In genomic region chr10:111297631-111298030, GRCm38 (mm10) we compare ENCODE assay signal across 8 mouse cellular contexts. TPM values are rescaled to one million over a fixed set of nuclear protein-coding genes. Genes with fewer than 3 reads are reported as not detected.
DNase-seq lines count a peak whose midpoint lies in the region; ATAC-seq and TF ChIP-seq lines count a peak whose summit lies in the region.

No protein-coding gene starts in this region.

- no peak overlapping the region for H3K9ac ChIP-seq in forebrain, postnatal 0 days
- H3K9ac ChIP-seq in liver, embryonic 15.5 days: no peak overlapping the region

- no peak for DNase-seq in heart, embryonic 10.5 days (ENCODE audit: low spot score)
- no peak for DNase-seq in heart, adult 18-20 months
- no peak for DNase-seq in forebrain, postnatal 0 days
- no peak for DNase-seq in frontal cortex, postnatal 36 days (ENCODE audit: low spot score in 2 of 2)
- no peak for DNase-seq in natural killer cell, adult 2 months (ENCODE audit: low spot score in 2 of 2)

- H3K4me1 ChIP-seq in heart, embryonic 10.5 days: 0 out of 2 replicates have a peak, but pooled peaks cover 4% of the 10 kb centered on the region
- peaks cover 20% of the 10 kb centered on the region for H3K4me1 ChIP-seq in E14TG2a.4 (replicated peaks; ENCODE audit: low read depth, low read length)
- no peaks in the 10 kb centered on the region for H3K4me1 ChIP-seq in forebrain, postnatal 0 days (ENCODE audit: insufficient read depth)
- peaks cover 23% of the 10 kb centered on the region for H3K4me1 ChIP-seq in liver, embryonic 15.5 days (replicated peaks)

- no peaks in the 10 kb centered on the region for H3K9me3 ChIP-seq in heart, embryonic 10.5 days
- H3K9me3 ChIP-seq in E14TG2a.4 (ENCODE audit: low read length): no peaks in the 10 kb centered on the region
- no peaks in the 10 kb centered on the region for H3K9me3 ChIP-seq in forebrain, postnatal 0 days (ENCODE audit: low read length)
- H3K9me3 ChIP-seq in liver, embryonic 15.5 days (replicated peaks): no peaks in the 10 kb centered on the region

- no peak for ATAC-seq in forebrain, postnatal 0 days
- no peak for ATAC-seq in liver, embryonic 15.5 days (ENCODE audit: insufficient read depth)
- no peak for ATAC-seq in cerebellum, adult (ENCODE audit: insufficient number of reproducible peaks, low FRiP score, low TSS enrichment)

- no peaks in the 10 kb centered on the region for H3K27me3 ChIP-seq in heart, embryonic 10.5 days (ENCODE audit: insufficient read depth, poor library complexity, severe bottlenecking)
- no peaks in the 10 kb centered on the region for H3K27me3 ChIP-seq in E14TG2a.4 (ENCODE audit: insufficient read depth, low read length)
- H3K27me3 ChIP-seq in forebrain, postnatal 0 days (ENCODE audit: insufficient read depth, low read length): no peaks in the 10 kb centered on the region
- H3K27me3 ChIP-seq in liver, embryonic 15.5 days: no peaks in the 10 kb centered on the region

- peak overlapping the region; percentile 60; the same call in 1 of the 2 replicates for H3K4me2 ChIP-seq in forebrain, postnatal 0 days (ENCODE audit: low read depth)
- peak overlapping the region; percentile 89 for H3K4me2 ChIP-seq in liver, embryonic 15.5 days

- peak overlapping the region; percentile 87 for H3K4me3 ChIP-seq in heart, embryonic 10.5 days
- H3K4me3 ChIP-seq in E14TG2a.4 (replicated peaks; ENCODE audit: low read length): peak overlapping the region; percentile 91
- H3K4me3 ChIP-seq in forebrain, postnatal 0 days (ENCODE audit: low read depth, low read length): peak overlapping the region; percentile 72
- H3K4me3 ChIP-seq in liver, embryonic 15.5 days (replicated peaks): peak overlapping the region; percentile 81

- TF ChIP-seq CTCF in E14TG2a.4 (conservative IDR thresholded peaks at IDR 0.05; ENCODE audit: low read length): no peak
- no peak for TF ChIP-seq CTCF in forebrain, postnatal 0 days (IDR thresholded peaks at IDR 0.05; ENCODE audit: low read depth)

- H3K36me3 ChIP-seq in heart, embryonic 10.5 days: peaks cover 4% of the 10 kb centered on the region; the same call in 1 of the 2 replicates
- H3K36me3 ChIP-seq in E14TG2a.4 (ENCODE audit: insufficient read depth, low read length): peaks cover 16% of the 10 kb centered on the region
- peaks cover 4% of the 10 kb centered on the region; the same call in 1 of the 2 replicates for H3K36me3 ChIP-seq in forebrain, postnatal 0 days (ENCODE audit: insufficient read depth)
- peaks cover 3% of the 10 kb centered on the region; the same call in 1 of the 2 replicates for H3K36me3 ChIP-seq in liver, embryonic 15.5 days (replicated peaks)

- 0 out of 2 replicates have a peak overlapping the region, but pooled peaks have one; percentile 91 for H3K27ac ChIP-seq in heart, embryonic 10.5 days
- no peak overlapping the region for H3K27ac ChIP-seq in forebrain, postnatal 0 days (ENCODE audit: low read depth, low read length)
- H3K27ac ChIP-seq in liver, embryonic 15.5 days (replicated peaks): no peak overlapping the region

- 43% methylated on average over 6 of the region's 6 CpGs for WGBS in heart, embryonic 10.5 days
- WGBS in forebrain, postnatal 0 days: 46% methylated on average over 6 of the region's 6 CpGs
- 23% methylated on average over 6 of the region's 6 CpGs for WGBS in liver, embryonic 15.5 days (ENCODE audit: insufficient replicate concordance)

RNA-seq across cellular contexts. Expression of gene Bbs10, which starts 0.8 kb away (rescaled TPM):
- polyA plus RNA-seq in heart, embryonic 10.5 days (2016; fragmentation: Nextera tagmentation; extraction: Ambion mirVana): 5.1 and 5.9 TPM in 2 replicates
- total RNA-seq in heart, adult 18-20 months (2021): 1 to 10 TPM; 2.8 to 3.1 TPM
- total RNA-seq in forebrain, postnatal 0 days (2014; rRNA removed): 4.4 and 4.8 TPM in 2 replicates
- 1.5 and 2.1 TPM in 2 replicates for polyA plus RNA-seq in forebrain, postnatal 0 days (2015; fragmentation: Nextera tagmentation; extraction: Ambion mirVana)
- 1.3 and 1.7 TPM in 2 replicates for polyA plus RNA-seq in liver, embryonic 15.5 days (2015; fragmentation: Nextera tagmentation; extraction: Ambion mirVana)
